Mouse (Mus musculus) kidney, adult 8-10 months (tissue): ENCODE data around the gene Gm37419.
A peak's percentile ranks its signal among the peaks of the same experiment; 100 is the strongest.

Experiments used
- DNase-seq, 2 experiments: peaks; one replicate each; pipeline ENCODE4 v3.0.0; 2022

Gene Gm37419

DNA sequence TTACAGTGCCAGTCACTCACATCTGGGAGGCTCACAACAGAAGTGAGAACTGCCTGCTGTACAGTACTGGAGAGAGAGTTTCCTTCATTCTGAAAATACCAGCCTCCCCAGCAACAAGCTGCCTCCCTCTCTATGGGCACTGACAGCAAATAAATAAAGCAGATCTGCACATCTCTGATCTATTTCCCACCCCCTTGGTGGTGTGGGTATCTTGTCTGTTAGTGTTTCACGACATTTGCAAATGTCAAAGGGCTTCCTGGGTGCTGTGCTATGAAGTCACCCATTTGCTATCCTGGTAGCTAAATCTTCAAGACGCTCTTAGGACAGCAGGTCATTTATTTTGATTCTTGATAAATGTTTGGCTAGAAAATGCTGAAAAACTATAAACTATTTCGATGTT lies 8.9 kb downstream of the Gm37419 start:
- no peak for DNase-seq

DNA sequence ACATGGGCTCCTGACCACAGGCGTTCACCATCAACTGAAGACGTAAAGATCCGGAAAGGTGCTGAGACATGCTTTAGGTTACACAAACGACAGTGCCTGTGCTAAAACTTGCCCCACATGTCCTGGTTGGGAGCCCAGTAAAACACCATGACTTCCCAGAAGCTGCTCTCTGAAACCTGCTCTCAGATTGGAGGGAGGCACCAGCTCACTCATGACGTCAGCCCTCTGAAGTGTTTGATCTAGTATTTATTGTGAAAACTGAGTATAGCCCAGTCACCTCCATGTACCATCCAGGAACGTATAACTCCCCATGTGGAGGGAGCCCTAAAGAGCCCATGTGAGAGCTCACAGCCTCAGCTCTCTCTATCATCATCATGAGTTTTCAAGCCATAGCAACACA lies 9.6 kb downstream of the Gm37419 start:
- no peak for DNase-seq

DNA sequence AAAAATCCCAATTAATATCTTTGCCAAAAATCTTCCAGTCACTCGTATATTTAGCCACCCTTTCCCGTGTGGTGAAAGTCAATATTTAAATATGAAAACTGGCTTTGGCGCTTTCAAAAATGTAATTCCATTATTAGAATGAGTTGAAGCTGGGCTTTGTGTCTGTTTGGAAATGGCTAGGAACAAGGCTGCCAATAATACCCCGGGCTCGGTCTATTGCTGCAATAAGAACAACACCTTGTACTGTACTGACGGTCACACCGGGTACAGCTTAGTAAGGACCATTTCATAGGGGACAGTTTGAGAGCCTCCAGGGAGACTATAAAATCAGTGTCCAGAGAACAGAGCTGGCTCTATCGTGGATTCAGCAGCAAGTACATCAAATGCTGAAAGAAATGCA lies 17.6 kb downstream of the Gm37419 start:
- no peak for DNase-seq

DNA sequence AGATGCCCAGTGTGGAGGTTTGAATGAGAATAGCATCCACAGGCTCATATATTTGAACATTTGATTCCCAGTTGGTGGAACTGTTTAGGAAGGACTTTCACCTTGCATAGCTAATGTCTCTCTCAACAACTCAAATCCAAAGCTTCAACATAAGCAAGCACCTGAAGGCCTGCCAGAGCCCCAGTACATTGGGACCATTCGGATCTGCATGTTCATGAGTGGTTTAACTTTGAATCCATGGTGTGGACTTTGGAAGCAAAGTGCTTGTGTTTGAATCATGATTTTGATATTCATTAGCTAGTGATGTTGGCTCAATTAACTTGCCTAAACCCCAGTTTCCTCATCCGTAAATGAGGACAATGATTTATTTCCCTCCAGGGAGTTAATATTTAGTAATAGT lies 21.6 kb downstream of the Gm37419 start:
- DNase-seq = peak in 1 of 2 experiments; percentile 69

DNA sequence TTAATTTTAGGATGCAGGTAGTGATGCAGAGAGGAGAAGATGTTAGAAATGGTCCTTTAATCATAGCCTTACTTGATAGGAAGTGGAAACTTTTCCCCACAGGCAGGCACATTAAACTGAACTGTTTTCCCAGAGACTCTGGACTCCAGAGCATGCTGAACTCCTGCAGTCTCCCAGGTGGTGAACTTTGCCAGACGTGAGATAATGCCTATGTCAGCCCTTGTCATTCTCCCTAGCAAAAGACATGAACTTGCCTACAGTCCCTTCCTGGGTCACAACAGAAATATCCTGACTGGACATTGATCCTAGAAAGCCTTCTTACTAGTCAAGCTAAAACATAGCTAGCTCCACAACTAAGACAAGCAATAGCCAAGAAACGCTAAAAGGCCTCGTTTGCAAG lies 23.0 kb downstream of the Gm37419 start:
- peak; percentile 74 to 76 for DNase-seq

DNA sequence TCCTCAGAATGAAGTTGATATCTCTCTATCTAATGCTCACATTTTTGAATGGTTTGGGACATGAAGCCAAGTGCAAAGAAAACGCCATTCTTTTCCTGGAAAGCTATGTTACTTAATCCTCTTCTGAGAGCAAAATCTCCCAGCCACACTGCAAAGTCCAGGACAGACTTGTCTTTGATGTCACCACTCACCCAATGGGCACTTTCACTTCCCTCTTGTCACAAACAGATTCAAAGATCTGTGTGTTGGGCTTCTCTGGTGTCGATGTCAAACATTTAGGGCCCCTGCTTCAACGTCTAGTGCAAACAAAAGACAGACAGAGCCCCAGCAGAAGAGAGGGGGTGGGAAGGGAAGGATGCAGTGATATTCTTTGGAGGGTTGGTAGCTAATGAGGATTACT lies 23.8 kb downstream of the Gm37419 start:
- DNase-seq = no peak

DNA sequence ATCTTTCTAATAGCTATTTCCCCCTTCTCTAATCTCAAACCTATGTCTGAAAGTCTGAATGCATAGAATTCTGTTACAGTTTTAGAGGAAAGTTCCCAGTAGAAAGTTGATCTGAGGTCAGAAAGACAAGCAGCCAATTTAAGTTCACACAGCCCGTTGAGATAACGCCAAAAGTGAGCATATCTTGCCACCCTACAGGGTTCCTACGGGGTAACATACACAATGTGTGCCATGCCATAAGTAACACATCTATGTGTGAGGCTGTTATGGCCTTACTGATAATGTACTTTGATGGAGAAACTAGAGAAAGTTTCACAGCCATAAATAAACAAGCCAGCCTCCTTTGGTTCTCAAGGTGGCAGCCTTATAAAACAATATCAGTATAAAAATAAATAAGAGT lies 26.1 kb downstream of the Gm37419 start:
- DNase-seq = no peak

DNA sequence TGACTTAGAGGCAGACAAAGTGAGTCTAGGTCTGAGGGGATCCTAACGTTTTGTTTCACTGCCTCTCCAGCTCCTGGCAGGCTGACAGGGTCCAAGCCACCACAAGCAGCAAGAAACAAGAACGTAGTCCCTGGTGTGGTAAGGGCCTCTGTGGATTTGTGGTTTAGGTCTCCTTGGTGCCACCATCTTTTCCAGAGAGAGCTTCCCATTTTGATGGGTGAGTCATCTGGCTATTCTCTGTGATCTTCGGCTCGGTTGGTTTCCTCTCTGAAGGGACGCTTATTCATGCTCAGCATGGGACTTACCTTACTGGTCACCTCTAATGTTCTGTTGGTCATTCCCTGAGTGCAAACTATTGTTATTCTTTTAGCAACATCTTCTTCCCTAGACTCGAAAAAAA lies 28.0 kb downstream of the Gm37419 start:
- no peak for DNase-seq

DNA sequence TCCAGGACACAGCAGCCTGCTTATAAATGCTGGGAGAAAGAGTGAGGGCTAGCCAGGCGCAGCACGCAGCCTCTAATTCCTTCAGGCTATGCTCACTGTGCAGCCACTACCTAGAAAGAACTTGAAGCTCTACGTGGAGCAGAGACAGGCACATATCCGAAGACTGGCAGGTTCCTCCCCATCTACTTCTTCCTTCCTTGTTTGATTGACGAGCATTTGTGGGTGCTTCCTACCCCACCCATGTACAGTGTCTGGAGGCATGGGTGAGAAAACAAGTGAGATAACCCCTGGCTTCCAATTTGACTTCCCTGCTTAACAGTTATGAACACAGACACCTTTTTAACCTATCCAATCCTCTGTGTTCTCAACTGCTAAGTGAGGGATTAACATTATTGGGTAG lies 28.5 kb downstream of the Gm37419 start:
- DNase-seq = no peak

DNA sequence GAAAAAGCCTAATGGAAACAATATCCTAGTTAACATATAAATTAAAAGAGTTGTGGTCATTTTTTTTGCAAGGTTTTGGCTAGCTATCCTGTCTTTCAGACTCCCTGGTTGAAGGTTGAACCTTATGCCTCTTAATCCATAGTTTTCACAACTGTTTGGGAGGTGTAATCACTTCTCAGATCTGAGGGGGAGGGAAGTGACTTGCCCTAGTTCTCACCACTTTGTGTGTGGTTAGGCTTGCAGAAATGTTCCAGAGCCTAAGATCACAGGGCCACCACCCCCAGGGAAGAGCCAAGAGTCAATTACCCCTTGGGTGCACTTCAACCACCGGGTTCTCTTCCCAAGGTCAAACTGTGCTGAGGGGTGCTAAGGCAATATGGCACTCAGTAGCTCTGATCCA lies 33.4 kb downstream of the Gm37419 start:
- no peak for DNase-seq

DNA sequence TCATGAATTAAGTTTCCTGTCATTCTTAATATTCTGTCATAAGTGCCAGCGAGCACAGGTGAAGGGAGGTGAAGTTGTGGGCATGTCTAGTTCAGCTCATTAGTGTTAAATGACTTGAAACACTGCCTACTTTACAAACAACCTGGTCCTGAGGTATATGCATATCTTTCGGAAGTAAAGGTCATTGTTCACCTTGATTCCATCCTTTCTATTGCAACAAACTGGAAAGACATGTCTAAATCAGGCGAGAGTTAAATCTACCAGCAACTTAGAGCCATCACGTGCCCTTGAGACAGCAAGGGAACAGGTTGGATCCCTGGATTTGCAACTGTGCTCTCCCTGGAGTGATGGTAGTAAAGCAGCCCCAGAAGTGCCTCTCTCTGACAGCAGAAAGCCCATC lies 34.3 kb downstream of the Gm37419 start:
- DNase-seq = no peak

DNA sequence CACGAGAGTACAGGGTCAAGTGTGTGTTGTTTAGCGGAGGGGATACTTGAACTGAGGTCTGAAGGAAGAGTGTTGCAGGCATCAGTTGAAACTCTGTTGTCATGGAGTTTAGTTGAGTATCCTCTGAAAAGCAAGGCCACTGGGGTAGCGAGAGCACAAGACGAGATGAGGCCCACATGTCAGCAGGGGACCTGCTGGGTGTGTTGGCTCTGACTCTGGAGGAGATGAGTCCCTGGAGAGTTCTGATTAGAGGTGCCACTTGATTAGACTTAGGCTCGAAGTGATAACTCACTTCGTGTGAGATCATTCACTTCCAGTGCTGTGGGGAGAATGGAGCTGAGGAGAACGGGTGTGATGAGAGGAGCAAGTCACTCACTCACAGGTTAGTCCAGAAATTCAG lies 37.2 kb downstream of the Gm37419 start:
- no peak for DNase-seq

DNA sequence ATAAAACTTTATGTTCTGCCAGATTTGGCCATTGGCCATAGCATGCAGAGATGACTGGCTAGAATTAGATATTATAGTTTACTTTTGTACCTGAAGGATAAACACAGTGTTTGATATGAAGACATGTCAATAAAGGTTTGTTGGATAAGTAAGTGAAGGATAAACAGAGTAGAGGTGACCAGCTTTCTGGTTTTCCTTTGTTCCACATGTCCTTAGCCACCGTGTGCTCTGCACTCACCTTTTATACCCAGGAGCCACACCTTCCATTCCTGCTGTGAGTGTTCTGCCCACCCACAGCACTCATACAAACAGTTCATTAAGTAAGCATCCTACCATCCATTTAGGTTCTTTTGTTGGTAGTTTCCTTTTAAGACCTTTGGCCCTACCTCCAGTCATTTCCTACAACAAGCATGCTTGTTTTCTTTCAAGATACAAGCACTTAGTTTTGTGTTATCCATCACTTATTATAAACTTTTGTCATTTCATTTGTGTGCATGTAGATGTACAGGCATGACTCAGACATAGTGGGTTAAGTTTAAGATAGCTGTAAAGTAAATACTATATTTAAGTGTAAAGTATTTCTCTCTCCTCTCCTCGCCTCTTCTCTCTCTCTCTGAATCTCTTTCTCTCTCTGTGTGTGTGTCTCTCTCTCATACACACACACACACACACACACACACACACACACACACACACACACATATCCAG lies 41.8 kb downstream of the Gm37419 start:
- no peak for DNase-seq

DNA sequence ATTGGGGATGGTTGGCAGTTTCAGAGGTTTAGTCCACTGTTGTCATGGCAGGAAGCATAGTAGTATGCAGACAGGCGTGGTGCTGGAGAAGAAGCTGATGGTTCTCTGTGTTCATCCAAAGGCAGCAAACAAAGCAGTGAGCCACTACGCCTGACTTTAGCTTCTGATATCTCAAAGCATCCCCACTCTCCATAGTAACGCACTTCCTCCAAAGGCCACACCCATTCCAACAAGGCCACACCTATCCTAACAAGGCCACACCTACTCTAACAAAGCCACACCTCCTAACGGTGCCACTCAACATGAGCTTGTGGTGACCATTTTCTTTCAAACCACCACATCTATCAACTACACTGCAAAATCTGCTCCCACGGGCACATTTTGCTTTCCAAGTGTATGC lies 45.0 kb downstream of the Gm37419 start:
- no peak for DNase-seq

DNA sequence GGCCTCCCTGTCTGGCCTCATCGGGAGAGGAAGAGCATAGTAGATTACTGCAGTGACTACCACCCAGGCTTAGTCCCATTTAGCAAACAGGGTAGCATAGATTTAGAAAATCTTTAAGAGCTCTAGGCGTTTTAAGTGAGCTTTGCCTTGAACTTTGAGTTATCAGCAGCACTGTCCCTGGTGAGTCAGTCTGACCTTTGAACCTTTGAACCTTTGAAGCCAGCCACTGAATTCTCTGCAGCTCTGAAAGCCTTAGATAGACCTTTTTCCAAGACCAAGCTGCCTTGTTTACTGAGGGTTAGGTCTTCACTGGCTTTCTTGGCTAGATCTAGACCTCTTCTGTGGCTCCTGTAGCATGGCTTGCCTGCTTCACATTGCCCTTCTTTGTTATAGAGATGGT lies 46.2 kb downstream of the Gm37419 start:
- DNase-seq = peak; percentile 48 to 58

DNA sequence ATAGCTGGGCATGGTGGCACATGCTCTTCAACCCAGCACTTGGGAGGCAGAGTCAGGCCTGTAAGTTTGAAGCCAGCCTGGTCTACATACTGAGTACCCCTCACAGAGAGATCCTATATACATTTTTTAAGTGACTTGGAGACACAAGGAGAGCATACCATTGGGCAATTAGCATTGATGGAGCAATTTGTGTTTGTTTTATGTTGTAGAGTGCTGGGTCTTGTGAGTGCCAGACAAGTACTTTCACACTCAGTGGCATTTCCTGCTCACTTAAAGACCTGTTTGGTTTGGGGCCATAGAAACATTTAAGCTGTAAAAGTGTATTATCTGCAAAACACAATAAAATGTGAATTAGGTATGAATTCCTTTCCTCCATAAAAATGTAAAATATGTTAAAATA lies 47.5 kb downstream of the Gm37419 start:
- DNase-seq = no peak

DNA sequence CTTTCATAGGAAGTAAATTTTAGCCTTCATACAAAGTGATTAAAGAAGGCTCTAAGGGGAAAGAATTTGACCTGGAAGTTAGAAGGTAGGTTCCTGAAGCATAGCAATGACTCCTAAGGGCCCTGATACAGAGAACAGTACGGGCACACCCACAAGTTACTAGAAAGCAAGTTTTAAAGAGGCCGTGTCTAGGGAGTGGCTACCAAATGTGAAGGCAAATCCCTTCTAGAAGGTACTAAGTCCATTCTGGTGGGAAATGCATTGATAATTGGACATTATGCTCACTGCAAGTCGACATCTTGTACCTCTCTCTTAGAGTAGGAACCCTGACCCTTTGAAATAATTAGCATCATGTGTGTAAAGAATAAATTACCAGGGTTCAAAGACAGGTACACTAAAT lies 48.1 kb downstream of the Gm37419 start:
- no peak for DNase-seq
